Mouse (Mus musculus): ENCODE data around the gene Eml1. TPM values are rescaled to one million over a fixed set of nuclear protein-coding genes. Genes with fewer than 3 reads are reported as not detected.

Eml1 gene
- polyA plus RNA-seq, 1 experiment from 2014 or later, result 109 TPM

GRCm38 (mm10) chr12:108453561-108454044 is 82.8 kb downstream of the Eml1 start:
- Histone ChIP-seq H3K4me2 (no peak overlapping the region), H3K4me3 (ENCODE audit: low read depth, low read length) (no peak overlapping the region), H3K36me3 (ENCODE audit: insufficient read depth) (no peaks in the 10 kb centered on the region; the same call in 1 of the 2 replicates), H3K9ac (no peak overlapping the region), H3K27ac (ENCODE audit: low read depth) (no peak overlapping the region), H3K27me3 (ENCODE audit: insufficient read depth, low read length) (no peaks in the 10 kb centered on the region), H3K9me3 (ENCODE audit: low read depth, low read length) (no peaks in the 10 kb centered on the region), H3K4me1 (ENCODE audit: insufficient read depth) (peaks cover 14% of the 10 kb centered on the region)
- 75% methylated on average over 8 of the region's 8 CpGs for WGBS
- ATAC-seq (ENCODE audit: insufficient read depth), result no peak
- TF ChIP-seq CTCF (IDR thresholded peaks at IDR 0.05; ENCODE audit: low read depth), result no peak
- no peak for DNase-seq

- H3K27me3 ChIP-seq (ENCODE audit: insufficient read depth, low read length), result no peaks in the 10 kb centered on the region
- no peak for ATAC-seq (ENCODE audit: insufficient read depth)
- 67% methylated on average over 4 of the region's 4 CpGs for WGBS
- no peak for TF ChIP-seq CTCF (IDR thresholded peaks at IDR 0.05; ENCODE audit: low read depth)
- H3K27ac ChIP-seq (ENCODE audit: low read depth), result no peak overlapping the region
- H3K4me3 ChIP-seq (ENCODE audit: low read depth, low read length), result no peak overlapping the region
- H3K36me3 ChIP-seq (ENCODE audit: insufficient read depth), result no peaks in the 10 kb centered on the region; the same call in 1 of the 2 replicates
- no peak overlapping the region for H3K4me2 ChIP-seq
- no peaks in the 10 kb centered on the region for H3K9me3 ChIP-seq (ENCODE audit: low read depth, low read length)
- no peak overlapping the region for H3K9ac ChIP-seq
- DNase-seq, result no peak
- 0 out of 2 replicates have a peak, but pooled peaks cover 7% of the 10 kb centered on the region for H3K4me1 ChIP-seq (ENCODE audit: insufficient read depth)
Measured at GRCm38 (mm10) chr12:108455004-108455403, 84.2 kb downstream of the Eml1 start.

- Histone ChIP-seq H3K4me1 (ENCODE audit: insufficient read depth) (no peaks in the 10 kb centered on the region), H3K9me3 (ENCODE audit: low read depth, low read length) (no peaks in the 10 kb centered on the region), H3K36me3 (ENCODE audit: insufficient read depth) (peaks cover 15% of the 10 kb centered on the region), H3K4me3 (ENCODE audit: low read depth, low read length) (no peak overlapping the region), H3K27ac (ENCODE audit: low read depth) (no peak overlapping the region), H3K4me2 (no peak overlapping the region), H3K27me3 (ENCODE audit: insufficient read depth, low read length) (no peaks in the 10 kb centered on the region), H3K9ac (no peak overlapping the region)
- WGBS, result 92% methylated on average over 1 of the region's 1 CpGs
- TF ChIP-seq CTCF (IDR thresholded peaks at IDR 0.05; ENCODE audit: low read depth), result no peak
- no peak for ATAC-seq (ENCODE audit: insufficient read depth)
- DNase-seq, result no peak
Measured at GRCm38 (mm10) chr12:108472898-108473297, 102.1 kb downstream of the Eml1 start.

- DNase-seq, result no peak
- H3K27me3 ChIP-seq (ENCODE audit: insufficient read depth, low read length), result no peaks in the 10 kb centered on the region
- no peak overlapping the region for H3K9ac ChIP-seq
- no peaks in the 10 kb centered on the region for H3K4me1 ChIP-seq (ENCODE audit: insufficient read depth)
- ATAC-seq (ENCODE audit: insufficient read depth), result no peak
- no peaks in the 10 kb centered on the region for H3K9me3 ChIP-seq (ENCODE audit: low read depth, low read length)
- no peak for TF ChIP-seq CTCF (IDR thresholded peaks at IDR 0.05; ENCODE audit: low read depth)
- no peak overlapping the region for H3K27ac ChIP-seq (ENCODE audit: low read depth)
- 53% methylated on average over 3 of the region's 3 CpGs for WGBS
- no peak overlapping the region for H3K4me3 ChIP-seq (ENCODE audit: low read depth, low read length)
- H3K4me2 ChIP-seq, result no peak overlapping the region
- peaks cover 15% of the 10 kb centered on the region for H3K36me3 ChIP-seq (ENCODE audit: insufficient read depth)
Measured at GRCm38 (mm10) chr12:108474440-108474839, 103.7 kb downstream of the Eml1 start.

- no peak for TF ChIP-seq CTCF (IDR thresholded peaks at IDR 0.05; ENCODE audit: low read depth)
- Histone ChIP-seq H3K27ac (ENCODE audit: low read depth) (no peak overlapping the region), H3K27me3 (ENCODE audit: insufficient read depth, low read length) (no peaks in the 10 kb centered on the region), H3K36me3 (ENCODE audit: insufficient read depth) (peaks cover 3% of the 10 kb centered on the region; the same call in 1 of the 2 replicates), H3K4me1 (ENCODE audit: insufficient read depth) (no peaks in the 10 kb centered on the region; the same call in 1 of the 2 replicates), H3K9me3 (ENCODE audit: low read depth, low read length) (no peaks in the 10 kb centered on the region), H3K9ac (no peak overlapping the region), H3K4me3 (ENCODE audit: low read depth, low read length) (no peak overlapping the region), H3K4me2 (no peak overlapping the region)
- DNase-seq (no peak), ATAC-seq (ENCODE audit: insufficient read depth) (no peak)
- WGBS, result 49% methylated on average over 5 of the region's 5 CpGs
Measured at GRCm38 (mm10) chr12:108478714-108479113, 108.0 kb downstream of the Eml1 start.

GRCm38 (mm10) chr12:108480704-108481365 is 110.1 kb downstream of the Eml1 start:
- no peak for TF ChIP-seq CTCF (IDR thresholded peaks at IDR 0.05; ENCODE audit: low read depth)
- DNase-seq (no peak), ATAC-seq (ENCODE audit: insufficient read depth) (no peak)
- no peak overlapping the region for H3K9ac ChIP-seq
- 26% methylated on average over 9 of the region's 9 CpGs for WGBS
- no peak overlapping the region for H3K4me3 ChIP-seq (ENCODE audit: low read depth, low read length)
- no peaks in the 10 kb centered on the region; the same call in 1 of the 2 replicates for H3K4me1 ChIP-seq (ENCODE audit: insufficient read depth)
- H3K4me2 ChIP-seq, result no peak overlapping the region
- no peaks in the 10 kb centered on the region for H3K9me3 ChIP-seq (ENCODE audit: low read depth, low read length)
- no peak overlapping the region for H3K27ac ChIP-seq (ENCODE audit: low read depth)
- H3K36me3 ChIP-seq (ENCODE audit: insufficient read depth), result no peaks in the 10 kb centered on the region; the same call in 1 of the 2 replicates
- H3K27me3 ChIP-seq (ENCODE audit: insufficient read depth, low read length), result no peaks in the 10 kb centered on the region

DNA sequence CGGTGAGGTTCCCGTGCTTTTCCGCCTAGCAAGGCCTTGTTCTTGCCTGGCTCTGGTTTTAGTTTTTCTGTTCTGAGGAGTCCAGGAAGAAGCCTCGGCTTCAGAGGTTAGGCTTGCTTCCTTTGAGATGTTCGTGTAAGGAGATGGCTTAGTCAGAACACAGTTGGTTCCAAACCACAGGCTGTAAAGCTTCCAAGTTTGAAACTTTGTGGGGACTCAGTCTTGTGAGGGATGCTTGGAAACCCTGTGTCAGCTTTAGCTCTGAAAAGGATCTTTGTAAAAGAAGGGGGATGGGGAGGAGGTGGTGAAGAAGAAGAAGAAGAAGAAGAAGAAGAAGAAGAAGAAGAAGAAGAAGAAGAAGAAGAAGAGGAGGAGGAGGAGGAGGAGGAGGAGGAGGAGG is 118.3 kb downstream of the Eml1 start:
- H3K9me3 ChIP-seq (ENCODE audit: low read depth, low read length), result no peaks in the 10 kb centered on the region
- WGBS, result 85% methylated on average over 5 of the region's 5 CpGs
- no peaks in the 10 kb centered on the region for H3K27me3 ChIP-seq (ENCODE audit: insufficient read depth, low read length)
- no peak for TF ChIP-seq CTCF (IDR thresholded peaks at IDR 0.05; ENCODE audit: low read depth)
- no peak for ATAC-seq (ENCODE audit: insufficient read depth)
- peaks cover 4% of the 10 kb centered on the region; the same call in 1 of the 2 replicates for H3K4me1 ChIP-seq (ENCODE audit: insufficient read depth)
- DNase-seq, result no peak
- H3K4me2 ChIP-seq, result no peak overlapping the region
- H3K9ac ChIP-seq, result no peak overlapping the region
- H3K4me3 ChIP-seq (ENCODE audit: low read depth, low read length), result no peak overlapping the region
- H3K36me3 ChIP-seq (ENCODE audit: insufficient read depth), result peaks cover 7% of the 10 kb centered on the region; the same call in 1 of the 2 replicates
- no peak overlapping the region for H3K27ac ChIP-seq (ENCODE audit: low read depth)

All from lung, embryonic 14.5 days (tissue).